Mouse (Mus musculus) fibroblast of lung, adult 2 months (primary cell): ENCODE results near the gene Mpv17l.
"Not testable (repeated sequence)": the region's sequence is repeated elsewhere in the genome, so short reads cannot be mapped to it uniquely, and the experiment has no call there.

Experiments used
- DNase-seq: peaks from one replicate; pipeline ENCODE4 v3.0.0-alpha.2; 2011; ENCODE audit warnings: low read depth

Mpv17l gene

GRCm38 (mm10) chr16:13940139-13940846 lies 37.3 kb downstream of the Mpv17l start:
- no peak for DNase-seq

- DNase-seq = no peak
Observed at GRCm38 (mm10) chr16:13940847-13941395, 38.0 kb downstream of the Mpv17l start.

- no peak for DNase-seq
Observed at GRCm38 (mm10) chr16:13944178-13944577, 41.2 kb downstream of the Mpv17l start.

GRCm38 (mm10) chr16:13944752-13945151 lies 41.8 kb downstream of the Mpv17l start:
- no peak for DNase-seq

GRCm38 (mm10) chr16:13945153-13945552 lies 42.2 kb downstream of the Mpv17l start:
- DNase-seq = peak; percentile 17

- no peak for DNase-seq
Observed at GRCm38 (mm10) chr16:13946306-13946705, 43.3 kb downstream of the Mpv17l start.

- DNase-seq = no peak
Observed at GRCm38 (mm10) chr16:13951245-13951644, 48.3 kb downstream of the Mpv17l start.

GRCm38 (mm10) chr16:13962053-13962452 lies 59.1 kb downstream of the Mpv17l start:
- DNase-seq = no peak

GRCm38 (mm10) chr16:13969096-13969495 lies 66.1 kb downstream of the Mpv17l start:
- DNase-seq = peak; percentile 12

- no peak for DNase-seq
Observed at GRCm38 (mm10) chr16:13972051-13972450, 69.1 kb downstream of the Mpv17l start.

- DNase-seq = not testable (repeated sequence)
Observed at GRCm38 (mm10) chr16:13976358-13976896, 73.5 kb downstream of the Mpv17l start.

GRCm38 (mm10) chr16:13977026-13977425 lies 74.1 kb downstream of the Mpv17l start:
- not testable (repeated sequence) for DNase-seq

- not testable (repeated sequence) for DNase-seq
Observed at GRCm38 (mm10) chr16:13981726-13982125, 78.8 kb downstream of the Mpv17l start.

GRCm38 (mm10) chr16:13983161-13983560 lies 80.2 kb downstream of the Mpv17l start:
- DNase-seq = no peak

GRCm38 (mm10) chr16:13986197-13986573 lies 83.2 kb downstream of the Mpv17l start:
- DNase-seq = no peak

- no peak for DNase-seq
Observed at GRCm38 (mm10) chr16:13986574-13987478, 83.9 kb downstream of the Mpv17l start, which contains the start of the genes 2900011O08Rik and Ifitm7. Gene 2900011O08Rik (plus strand): TSS chr16:13986604. Gene Ifitm7 (minus strand): TSS chr16:13986888.

- DNase-seq = no peak
Observed at GRCm38 (mm10) chr16:13992518-13993248, 89.7 kb downstream of the Mpv17l start.

- DNase-seq = no peak
Observed at GRCm38 (mm10) chr16:13994076-13994475, 91.1 kb downstream of the Mpv17l start.

- DNase-seq = no peak
Observed at GRCm38 (mm10) chr16:13994502-13994901, 91.5 kb downstream of the Mpv17l start.
